Mouse (Mus musculus): ENCODE results near the gene Tnni1. TPM values are rescaled to one million over a fixed set of nuclear protein-coding genes. Genes with fewer than 3 reads are reported as not detected.

Tnni1 gene
- polyA plus RNA-seq, 1 experiment: 2.6 TPM

DNA sequence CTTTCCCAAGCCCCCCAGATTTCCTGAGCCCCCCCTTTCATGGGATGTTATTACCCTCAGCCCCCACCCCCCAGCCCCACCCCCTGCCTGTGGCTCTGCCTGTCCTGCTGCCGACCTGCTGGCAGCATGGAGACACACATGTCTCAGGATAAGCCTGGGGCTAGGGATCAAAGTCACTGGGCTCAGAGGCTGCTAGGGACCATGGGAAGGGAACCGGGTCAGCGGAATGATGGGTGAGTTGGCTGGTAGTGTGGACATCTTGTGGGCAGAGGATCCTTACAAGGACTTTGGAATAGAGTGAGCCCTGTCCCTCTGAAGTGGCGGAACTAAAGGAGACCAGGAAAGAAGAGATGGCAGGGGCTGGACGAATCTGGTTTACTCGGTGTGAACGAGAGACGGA lies 55.7 kb downstream of the Tnni1 start:
- TF ChIP-seq CTCF (IDR thresholded peaks at IDR 0.05; ENCODE audit: borderline replicate concordance, extremely low read depth, insufficient read depth, insufficient read length): no peak
- no peak for TF ChIP-seq POLR2A (IDR thresholded peaks at IDR 0.05; ENCODE audit: borderline replicate concordance, extremely low read depth, insufficient read depth, insufficient read length, poor library complexity, severe bottlenecking)
- DNase-seq (ENCODE audit: low read depth): no peak

DNA sequence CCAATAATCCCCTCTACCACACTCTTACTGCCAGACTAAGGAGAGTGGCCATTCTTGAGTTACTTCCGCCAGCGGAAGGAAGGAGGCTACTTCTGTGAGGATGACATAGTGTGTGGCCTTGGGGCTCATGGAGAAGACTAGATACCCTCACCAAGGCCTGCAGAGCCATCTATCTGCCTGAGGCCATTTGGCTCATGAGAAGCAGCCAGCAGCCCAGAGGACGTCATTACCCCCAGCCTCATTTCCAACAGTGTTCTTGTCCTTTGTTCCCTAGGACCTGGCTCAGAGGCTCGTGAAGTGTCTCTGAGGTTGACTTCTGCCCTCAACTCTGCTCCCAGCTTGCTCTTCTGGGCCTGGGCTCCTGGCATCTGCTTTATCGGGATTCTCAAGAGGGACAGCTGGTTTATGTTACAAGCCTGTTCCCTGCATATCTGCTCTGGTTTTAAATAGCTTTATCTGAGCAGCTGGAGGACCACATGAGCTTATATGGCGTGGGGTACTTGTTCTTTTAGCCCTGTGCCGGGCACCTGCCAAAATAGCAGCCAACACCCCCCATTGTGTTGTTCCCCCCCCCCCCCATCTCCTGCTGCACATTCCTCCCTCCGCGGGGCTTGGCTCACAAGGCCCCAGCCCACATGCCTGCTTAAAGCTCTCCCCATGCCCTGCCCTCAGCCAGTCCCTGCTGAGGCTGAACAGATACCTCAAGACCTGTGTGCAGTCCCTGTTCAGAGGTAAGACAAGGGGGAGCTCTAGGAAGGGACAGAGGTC lies 56.7 kb downstream of the Tnni1 start, which contains the start of gene Tnnt2:
TSS of gene Tnnt2 (plus strand) at position 639 of the 768 bp plus-strand sequence.
- DNase-seq (ENCODE audit: low read depth): no peak
- no peak for TF ChIP-seq CTCF (IDR thresholded peaks at IDR 0.05; ENCODE audit: borderline replicate concordance, extremely low read depth, insufficient read depth, insufficient read length)
- no peak for TF ChIP-seq POLR2A (IDR thresholded peaks at IDR 0.05; ENCODE audit: borderline replicate concordance, extremely low read depth, insufficient read depth, insufficient read length, poor library complexity, severe bottlenecking)

DNA sequence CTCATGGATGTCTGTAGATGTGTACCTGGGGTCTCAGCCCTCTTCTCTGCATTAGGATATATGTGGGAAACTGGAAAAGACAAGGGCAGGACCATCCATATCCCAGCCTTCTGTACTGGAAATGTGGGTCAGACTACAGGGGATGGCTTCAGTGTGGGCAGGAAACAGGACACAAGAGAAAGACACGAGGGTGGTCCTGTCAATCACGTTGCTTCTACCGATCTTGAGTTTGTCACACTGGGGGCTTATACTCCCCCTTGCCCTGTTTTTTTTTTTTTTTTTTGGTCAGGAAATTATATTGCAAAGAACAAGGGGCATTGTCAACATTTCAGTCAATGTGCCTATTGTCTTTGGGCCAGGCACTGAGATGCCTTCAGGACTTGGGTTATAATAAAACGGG lies 59.4 kb downstream of the Tnni1 start:
- TF ChIP-seq CTCF (IDR thresholded peaks at IDR 0.05; ENCODE audit: borderline replicate concordance, extremely low read depth, insufficient read depth, insufficient read length): no peak
- TF ChIP-seq POLR2A (IDR thresholded peaks at IDR 0.05; ENCODE audit: borderline replicate concordance, extremely low read depth, insufficient read depth, insufficient read length, poor library complexity, severe bottlenecking): no peak
- DNase-seq (ENCODE audit: low read depth): no peak

DNA sequence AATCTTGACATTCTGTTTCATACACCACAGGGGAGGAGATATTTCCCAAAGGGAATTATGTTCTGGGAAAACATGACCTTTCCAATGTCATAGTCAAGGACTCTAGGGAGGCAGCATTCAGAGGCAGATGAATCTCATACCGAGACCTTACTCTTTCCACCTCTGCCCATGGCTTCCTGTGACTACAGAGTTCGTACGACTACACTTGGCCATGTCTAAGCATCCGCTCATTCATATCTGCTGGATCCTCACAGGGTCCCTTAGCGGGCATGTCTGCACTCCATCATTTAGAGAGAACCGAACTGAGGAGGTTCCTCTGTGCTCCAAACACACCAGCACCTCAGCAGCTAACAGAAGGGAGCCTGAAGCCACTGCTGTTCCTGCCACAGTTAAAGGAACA lies 59.8 kb downstream of the Tnni1 start:
- no peak for TF ChIP-seq CTCF (IDR thresholded peaks at IDR 0.05; ENCODE audit: borderline replicate concordance, extremely low read depth, insufficient read depth, insufficient read length)
- no peak for TF ChIP-seq POLR2A (IDR thresholded peaks at IDR 0.05; ENCODE audit: borderline replicate concordance, extremely low read depth, insufficient read depth, insufficient read length, poor library complexity, severe bottlenecking)
- DNase-seq (ENCODE audit: low read depth): no peak

DNA sequence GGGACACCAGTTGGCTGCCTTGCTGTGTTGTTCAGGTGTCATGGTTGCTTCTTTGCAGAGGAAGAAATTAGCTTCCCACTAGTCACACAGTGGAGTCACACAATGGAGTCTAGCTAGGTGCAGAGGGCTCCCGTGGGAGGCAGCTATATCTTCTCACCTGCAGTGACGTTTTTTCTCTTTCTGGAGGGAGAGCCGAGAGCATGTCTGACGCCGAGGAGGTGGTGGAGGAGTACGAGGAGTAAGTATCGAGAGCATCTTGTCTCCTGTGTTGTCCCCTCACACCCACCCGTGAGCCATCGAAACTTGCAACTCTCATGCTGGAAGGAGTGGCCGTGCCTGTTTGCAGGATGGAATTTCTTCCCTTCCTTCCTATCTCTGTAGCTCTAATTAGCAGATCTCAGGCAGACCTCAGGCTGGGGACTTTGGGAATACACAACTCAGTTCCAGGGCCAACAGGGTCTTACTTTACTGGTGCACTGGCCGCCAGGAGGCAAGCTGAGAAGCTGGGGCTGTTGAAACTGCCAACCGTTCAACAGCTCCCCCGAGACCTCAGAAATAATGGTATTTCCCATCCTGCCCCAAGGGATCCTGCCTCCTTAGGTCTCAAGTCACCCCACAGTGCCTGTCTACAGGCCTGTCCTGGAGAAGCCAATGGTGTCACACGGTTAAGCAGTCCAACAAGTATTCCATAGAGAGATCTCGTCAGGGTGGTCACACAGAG lies 61.6 kb downstream of the Tnni1 start:
- no peak for TF ChIP-seq POLR2A (IDR thresholded peaks at IDR 0.05; ENCODE audit: borderline replicate concordance, extremely low read depth, insufficient read depth, insufficient read length, poor library complexity, severe bottlenecking)
- no peak for TF ChIP-seq CTCF (IDR thresholded peaks at IDR 0.05; ENCODE audit: borderline replicate concordance, extremely low read depth, insufficient read depth, insufficient read length)
- no peak for DNase-seq (ENCODE audit: low read depth)

DNA sequence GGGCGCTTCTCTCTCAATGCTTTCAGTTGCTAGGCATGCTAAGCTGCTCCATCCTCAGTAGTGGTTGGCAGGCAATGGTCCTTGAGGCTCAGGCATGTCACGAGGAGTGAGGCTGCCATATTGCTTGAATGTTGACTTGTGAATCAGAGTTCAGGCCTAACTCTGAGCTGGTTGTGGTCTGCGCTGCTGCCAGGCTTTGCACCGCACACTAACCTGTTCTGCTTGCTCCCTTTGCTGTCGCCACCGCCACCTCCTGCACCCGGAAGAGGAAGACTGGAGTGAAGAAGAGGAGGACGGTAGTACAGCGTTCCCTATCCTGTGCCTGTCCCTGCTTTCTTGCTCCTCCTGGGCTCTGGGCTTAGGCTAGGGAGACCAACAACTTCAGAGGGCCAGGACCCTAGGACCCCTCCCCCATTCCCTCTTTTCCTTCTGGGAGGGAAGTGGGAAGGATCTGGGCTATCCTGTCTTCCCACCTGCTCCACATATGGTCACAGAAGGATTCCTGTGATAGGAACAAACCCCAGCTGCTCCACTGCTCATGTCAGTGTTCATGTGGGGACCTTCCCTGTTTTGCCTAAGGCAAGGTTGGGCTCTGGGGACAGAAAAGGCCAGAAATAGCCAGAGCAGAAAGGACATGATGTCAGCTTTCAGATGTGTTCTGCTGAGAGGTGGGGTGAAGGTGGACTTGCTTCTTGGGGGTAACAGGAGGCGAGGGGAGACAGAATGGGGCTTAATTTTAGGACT lies 64.5 kb downstream of the Tnni1 start:
- DNase-seq (ENCODE audit: low read depth): no peak
- TF ChIP-seq POLR2A (IDR thresholded peaks at IDR 0.05; ENCODE audit: borderline replicate concordance, extremely low read depth, insufficient read depth, insufficient read length, poor library complexity, severe bottlenecking) (no peak), CTCF (IDR thresholded peaks at IDR 0.05; ENCODE audit: borderline replicate concordance, extremely low read depth, insufficient read depth, insufficient read length) (no peak)

DNA sequence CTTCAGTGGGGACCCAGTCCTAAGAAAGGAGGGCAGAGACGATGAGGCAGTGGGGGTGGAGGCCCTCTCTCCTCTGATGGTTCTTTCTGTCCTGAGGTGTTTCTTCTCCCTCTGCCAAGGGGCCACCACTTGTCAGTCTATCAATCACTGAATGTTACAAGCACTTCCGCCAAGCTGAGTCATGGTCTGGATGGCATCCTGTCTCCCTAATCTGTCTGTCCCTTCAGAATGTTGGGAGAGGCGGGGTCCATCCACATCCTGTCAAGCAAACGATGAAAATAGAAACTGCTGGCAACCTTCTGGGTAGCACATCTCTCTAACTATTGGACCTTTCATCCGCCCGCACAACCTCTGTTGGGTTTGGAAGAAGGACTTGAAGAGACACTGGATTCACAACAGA lies 65.2 kb downstream of the Tnni1 start:
- no peak for DNase-seq (ENCODE audit: low read depth)
- TF ChIP-seq CTCF (IDR thresholded peaks at IDR 0.05; ENCODE audit: borderline replicate concordance, extremely low read depth, insufficient read depth, insufficient read length) (no peak), POLR2A (IDR thresholded peaks at IDR 0.05; ENCODE audit: borderline replicate concordance, extremely low read depth, insufficient read depth, insufficient read length, poor library complexity, severe bottlenecking) (no peak)

DNA sequence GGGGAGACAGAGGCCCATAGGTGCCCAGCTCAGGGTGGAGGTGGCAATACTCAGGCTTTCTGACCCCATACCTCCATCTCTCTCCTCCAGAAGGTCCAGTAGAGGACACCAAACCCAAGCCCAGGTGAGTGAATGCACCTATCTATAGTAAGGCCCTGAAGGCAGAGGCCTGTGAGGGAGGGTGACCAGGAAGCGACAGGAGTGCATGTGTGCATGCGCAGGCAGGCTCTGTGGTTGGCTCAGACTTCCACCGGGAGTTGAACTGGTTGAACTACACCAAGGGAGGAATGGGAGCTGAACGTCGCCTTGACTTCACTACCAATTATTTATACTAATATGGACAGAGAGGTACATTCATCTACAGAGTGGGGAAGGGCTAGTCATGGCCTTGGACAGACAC lies 67.4 kb downstream of the Tnni1 start:
- DNase-seq (ENCODE audit: low read depth): no peak
- TF ChIP-seq POLR2A (IDR thresholded peaks at IDR 0.05; ENCODE audit: borderline replicate concordance, extremely low read depth, insufficient read depth, insufficient read length, poor library complexity, severe bottlenecking) (no peak), CTCF (IDR thresholded peaks at IDR 0.05; ENCODE audit: borderline replicate concordance, extremely low read depth, insufficient read depth, insufficient read length) (no peak)

DNA sequence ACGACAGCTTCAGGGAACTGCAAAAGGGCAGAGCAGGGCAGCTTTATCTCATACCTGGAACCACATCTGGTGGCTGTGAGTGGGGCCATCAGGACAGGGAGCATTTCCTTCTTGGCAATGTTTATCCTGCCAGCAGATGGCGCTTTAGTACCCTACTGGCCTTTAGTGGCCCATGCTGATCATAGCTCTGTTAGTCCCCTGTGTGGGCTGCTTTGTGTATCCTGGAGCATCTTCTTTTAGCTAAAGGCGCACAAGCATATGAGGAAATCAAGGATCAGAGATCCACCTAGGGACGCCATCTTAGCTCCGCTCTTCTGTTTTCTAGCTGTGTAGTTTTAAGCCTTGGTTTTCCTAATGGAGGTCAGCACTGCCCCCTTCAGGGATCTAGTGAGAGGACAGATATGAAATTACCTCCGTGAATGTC lies 67.9 kb downstream of the Tnni1 start:
- peak; percentile 40 for DNase-seq (ENCODE audit: low read depth)
- TF ChIP-seq CTCF (IDR thresholded peaks at IDR 0.05; ENCODE audit: borderline replicate concordance, extremely low read depth, insufficient read depth, insufficient read length) (peak; percentile 61; the same call in 1 of the 2 replicates), POLR2A (IDR thresholded peaks at IDR 0.05; ENCODE audit: borderline replicate concordance, extremely low read depth, insufficient read depth, insufficient read length, poor library complexity, severe bottlenecking) (no peak)

DNA sequence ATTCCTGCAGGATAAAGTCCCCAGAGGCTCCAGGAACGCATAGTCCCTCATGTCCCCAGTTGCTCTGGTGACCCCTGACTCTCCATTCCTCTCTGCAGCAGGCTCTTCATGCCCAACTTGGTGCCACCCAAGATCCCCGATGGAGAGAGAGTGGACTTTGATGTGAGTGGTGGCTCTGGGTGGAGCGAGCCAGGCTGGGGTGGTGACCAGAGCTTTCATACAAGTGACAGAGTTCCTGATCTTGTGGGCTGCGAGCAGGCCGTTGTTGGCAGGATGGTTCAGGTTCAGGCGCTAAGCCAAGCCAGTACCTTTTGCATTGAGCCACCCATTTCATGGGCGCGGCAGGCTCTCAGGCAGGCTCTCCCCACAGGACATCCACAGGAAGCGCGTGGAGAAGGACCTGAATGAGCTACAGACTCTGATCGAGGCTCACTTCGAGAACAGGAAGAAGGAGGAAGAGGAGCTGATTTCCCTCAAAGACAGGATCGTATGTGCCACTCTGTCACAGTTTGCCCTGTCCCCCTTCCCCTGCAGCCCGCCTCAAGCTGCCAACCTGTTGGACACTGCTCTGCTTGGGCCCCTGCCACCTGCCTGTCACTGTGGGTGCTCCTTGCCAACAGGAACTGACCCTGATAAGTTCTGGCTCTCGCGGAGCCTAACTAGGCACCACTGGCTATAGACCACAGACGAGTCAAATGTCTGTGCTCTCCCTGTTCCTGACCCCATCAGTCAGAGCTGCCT lies 68.5 kb downstream of the Tnni1 start:
- no peak for DNase-seq (ENCODE audit: low read depth)
- TF ChIP-seq POLR2A (IDR thresholded peaks at IDR 0.05; ENCODE audit: borderline replicate concordance, extremely low read depth, insufficient read depth, insufficient read length, poor library complexity, severe bottlenecking) (no peak), CTCF (IDR thresholded peaks at IDR 0.05; ENCODE audit: borderline replicate concordance, extremely low read depth, insufficient read depth, insufficient read length) (no peak)

Measured in brain, embryonic 14.5 days (tissue).